Mouse (Mus musculus) adipocyte (in vitro differentiated cells): ENCODE measurements at regions not wholly inside any gene's neighbourhood (a gene's known extent, or its start where the extent isn't known, plus 50 kb on each side); places are given as distances from the start of the nearest gene placed in this dataset.

ENCODE experiments used
- DNase-seq: peaks from one replicate; pipeline ENCODE4 v3.0.0-alpha.2; 2016; ENCODE audit warnings: low spot score

DNA sequence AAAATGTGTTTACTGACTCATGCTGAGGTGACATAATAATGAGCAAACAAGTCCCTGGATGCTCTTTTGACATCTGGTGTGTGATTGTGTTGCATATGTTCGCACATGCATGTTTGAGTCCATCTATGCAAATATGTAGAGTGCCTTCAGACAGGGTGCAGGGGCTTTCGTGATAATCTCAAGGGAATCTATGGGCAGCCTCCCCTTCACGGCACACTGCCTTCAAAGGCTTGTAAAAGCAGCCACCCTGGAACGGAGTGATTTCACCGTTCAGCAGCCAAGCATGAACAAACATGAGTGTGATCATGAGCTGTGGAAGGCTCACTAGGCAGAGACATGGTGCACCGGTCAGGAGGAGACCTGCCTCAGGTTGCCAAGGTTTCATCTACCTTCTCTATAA lies 57.1 kb upstream of the Mbip start:
- DNase-seq, result no peak

DNA sequence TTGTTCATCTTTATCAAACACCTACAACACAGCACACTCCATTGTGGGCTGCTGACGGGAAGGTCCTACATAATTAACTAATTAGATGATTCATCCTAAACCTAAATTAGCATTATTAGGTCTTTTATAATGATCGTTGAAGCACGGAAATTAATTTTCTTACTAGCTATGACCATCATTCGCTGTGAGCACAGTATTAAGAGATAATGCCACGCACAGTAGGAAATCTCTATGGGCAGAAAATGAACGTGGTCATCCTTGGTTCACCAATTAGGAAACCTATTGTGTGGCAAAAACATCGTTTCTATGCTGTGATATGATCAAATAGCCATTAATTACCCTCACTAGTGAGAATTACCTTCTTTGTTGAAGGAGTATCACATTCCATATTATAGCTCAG lies 56.4 kb upstream of the Mbip start:
- DNase-seq, result no peak
